Mouse (Mus musculus) liver, adult 2 months (tissue): ENCODE data around the gene Phf11d. TPM values are rescaled to one million over a fixed set of nuclear protein-coding genes. Genes with fewer than 3 reads are reported as not detected.
"Not testable (repeated sequence)": the region's sequence is repeated elsewhere in the genome, so short reads cannot be mapped to it uniquely, and the experiment has no call there.

ENCODE experiments used
- DNase-seq: peaks from one replicate; pipeline ENCODE4 v3.0.0-alpha.2; 2011; ENCODE audit warnings: low read depth, low spot score; ENCODE audit errors: extremely low read depth
- H3K27ac ChIP-seq: fragments of 200-500 bp; replicated peaks from 2 replicates; pipeline ENCODE4 v1.5.1; 2012; ENCODE audit warnings: low read depth, mild to moderate bottlenecking, control low read depth, inconsistent platforms, low read length; ENCODE audit not compliant: insufficient read depth
- H3K27me3 ChIP-seq: fragments of 200-500 bp; 2 replicates; pipeline ENCODE4 v1.6.1; 2012; ENCODE audit warnings: mild to moderate bottlenecking, moderate library complexity, low read length, inconsistent platforms; ENCODE audit not compliant: control insufficient read depth, insufficient read depth
- H3K36me3 ChIP-seq: fragments of 200-500 bp; 2 replicates; pipeline ENCODE4 v1.6.1; 2012; ENCODE audit warnings: low read length, inconsistent platforms; ENCODE audit not compliant: control insufficient read depth, insufficient read depth
- H3K4me1 ChIP-seq: fragments of 200-500 bp; 2 replicates; pipeline ENCODE4 v1.6.1; 2011; ENCODE audit warnings: low read length; ENCODE audit not compliant: control insufficient read depth, insufficient read depth
- H3K4me3 ChIP-seq: fragments of 200-500 bp; 2 replicates; pipeline ENCODE4 v1.5.1; 2011; ENCODE audit warnings: low read depth, mild to moderate bottlenecking, control low read depth, low read length, moderate library complexity; ENCODE audit not compliant: insufficient read depth
- H3K79me2 ChIP-seq: fragments of 200-500 bp; 2 replicates; pipeline ENCODE4 v1.6.1; 2012; ENCODE audit warnings: inconsistent platforms, mild to moderate bottlenecking, low read length, moderate library complexity; ENCODE audit not compliant: control insufficient read depth, insufficient read depth
- H3K9ac ChIP-seq: fragments of 200-500 bp; 2 replicates; pipeline ENCODE4 v1.6.1; 2012; ENCODE audit warnings: low read depth, mild to moderate bottlenecking, control low read depth, inconsistent platforms, low read length
- CTCF ChIP-seq: fragments of 200-500 bp; IDR thresholded peaks from 2 replicates; pipeline ENCODE4 v1.5.1; 2011; ENCODE audit warnings: low read depth, low read length, control low read depth
- POLR2A ChIP-seq: fragments of 200-500 bp; IDR thresholded peaks from 2 replicates; pipeline ENCODE4 v1.6.1; 2011; ENCODE audit warnings: low read length, control low read depth; ENCODE audit not compliant: insufficient read depth; ENCODE audit errors: extremely low read depth
- WGBS: fragments of 180-500 bp; shearing (Covaris S2); methylation state at CpG from one replicate; pipeline ENCODE4 v1.1.7; 2018; 5-methylcytosine and 5-hydroxymethylcytosine counted together
- polyA plus RNA-seq: library from polyadenylated mRNA; depleted of rRNA; stranded (reverse); fragments of >200 nt; gene quantifications from 2 replicates; pipeline ENCODE4 v1.2.3, GENCODE M21; 2012; rRNA removed
- total RNA-seq: library from RNA; depleted of rRNA; stranded (reverse); fragments of >200 nt; gene quantifications from 2 replicates; pipeline ENCODE4 v1.2.3, GENCODE M21; 2014; rRNA removed

Gene Phf11d
- total RNA-seq (2.6 and 4.4 TPM in 2 replicates), polyA plus RNA-seq (1.8 and 2.6 TPM in 2 replicates)

DNA sequence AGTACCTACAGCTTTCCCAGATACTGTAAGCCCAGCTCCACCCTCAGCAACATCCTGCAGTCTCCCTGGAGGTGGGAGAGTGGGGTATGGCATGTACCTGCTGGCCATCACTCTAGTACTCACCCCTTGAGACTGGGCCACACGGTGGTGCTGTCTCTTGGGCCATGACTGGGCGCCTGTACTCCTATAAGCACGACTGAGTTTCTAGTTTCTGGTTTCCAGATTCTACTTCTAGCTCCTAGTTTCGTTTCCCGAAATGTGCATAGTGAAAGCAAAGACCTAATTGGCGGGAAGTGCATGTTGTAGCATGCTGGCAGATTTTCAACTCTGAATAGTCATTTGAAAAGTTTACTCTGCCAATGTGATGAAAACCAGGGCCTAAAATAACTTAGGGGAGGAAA lies at the start of gene Phf11d:
Gene Phf11d (minus strand): TSS at position 227 of the 401 bp plus-strand sequence.
- no peaks in the 10 kb centered on the region for H3K4me1 ChIP-seq
- TF ChIP-seq POLR2A (no peak), CTCF (peak; percentile 40)
- peak within 1 kb of the TSS; percentile 89 for H3K27ac ChIP-seq
- H3K36me3 ChIP-seq: no peaks in the 10 kb centered on the region
- 62% methylated on average over 6 of the region's 6 CpGs for WGBS
- peak within 1 kb of the TSS; percentile 73 for H3K9ac ChIP-seq
- DNase-seq: peak; percentile 56
- peak within 1 kb of the TSS; percentile 61 for H3K4me3 ChIP-seq
- no peaks in the 10 kb centered on the region for H3K79me2 ChIP-seq
- H3K27me3 ChIP-seq: no peaks in the 10 kb centered on the region

DNA sequence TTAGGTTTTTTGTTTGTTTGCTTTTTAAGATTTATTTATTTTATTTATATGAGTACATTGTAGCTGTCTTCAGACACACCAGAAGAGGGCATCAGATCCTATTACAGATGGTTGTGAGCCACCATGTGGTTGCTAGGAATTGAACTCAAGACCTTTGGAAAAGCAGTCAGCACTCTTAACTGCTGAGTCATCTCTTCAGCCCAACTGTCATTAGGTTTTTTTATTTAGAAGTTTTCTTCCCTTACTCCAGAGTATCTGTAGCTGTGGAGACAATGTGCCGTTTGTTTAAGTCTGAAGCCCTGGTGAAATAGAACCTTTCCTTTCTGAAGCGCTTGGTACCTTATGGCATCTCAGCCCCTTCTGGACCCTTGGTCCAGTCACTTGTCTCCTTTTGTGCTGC lies 49.7 kb upstream of the Phf11d start:
- not testable (repeated sequence) for H3K27me3 ChIP-seq, H3K79me2 ChIP-seq, H3K9ac ChIP-seq, DNase-seq, H3K4me3 ChIP-seq, H3K27ac ChIP-seq, H3K4me1 ChIP-seq
- H3K36me3 ChIP-seq: peaks cover 57% of the 10 kb centered on the region
- WGBS: 100% methylated on average over 2 of the region's 2 CpGs

DNA sequence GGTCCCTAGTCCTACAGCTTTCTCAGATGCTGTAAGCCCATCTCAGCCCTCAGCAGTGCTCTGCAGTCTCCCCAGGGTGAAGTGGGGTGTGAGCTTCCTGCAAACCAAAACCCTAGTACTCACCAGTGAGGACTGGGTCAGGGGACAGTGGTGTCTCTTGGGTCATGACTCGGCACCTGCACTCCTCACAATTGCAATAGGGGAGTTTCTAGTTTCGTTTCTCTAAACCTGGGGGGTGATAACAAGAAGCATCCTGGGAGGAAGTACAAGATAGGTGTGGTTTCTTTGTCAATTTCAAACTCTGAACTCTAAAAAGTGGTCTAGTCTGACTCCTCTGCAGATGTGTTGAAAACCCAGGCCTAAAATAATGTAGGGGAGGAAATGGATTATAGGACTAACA lies 31.7 kb upstream of the Phf11d start:
- TF ChIP-seq POLR2A (no peak), CTCF (no peak)
- no peaks in the 10 kb centered on the region for H3K4me1 ChIP-seq
- no peak for DNase-seq
- no peaks in the 10 kb centered on the region for H3K79me2 ChIP-seq
- H3K4me3 ChIP-seq: no peak overlapping the region
- H3K36me3 ChIP-seq: peaks cover 38% of the 10 kb centered on the region
- no peak overlapping the region for H3K9ac ChIP-seq
- no peak overlapping the region for H3K27ac ChIP-seq
- 87% methylated on average over 2 of the region's 2 CpGs for WGBS
- H3K27me3 ChIP-seq: no peaks in the 10 kb centered on the region

DNA sequence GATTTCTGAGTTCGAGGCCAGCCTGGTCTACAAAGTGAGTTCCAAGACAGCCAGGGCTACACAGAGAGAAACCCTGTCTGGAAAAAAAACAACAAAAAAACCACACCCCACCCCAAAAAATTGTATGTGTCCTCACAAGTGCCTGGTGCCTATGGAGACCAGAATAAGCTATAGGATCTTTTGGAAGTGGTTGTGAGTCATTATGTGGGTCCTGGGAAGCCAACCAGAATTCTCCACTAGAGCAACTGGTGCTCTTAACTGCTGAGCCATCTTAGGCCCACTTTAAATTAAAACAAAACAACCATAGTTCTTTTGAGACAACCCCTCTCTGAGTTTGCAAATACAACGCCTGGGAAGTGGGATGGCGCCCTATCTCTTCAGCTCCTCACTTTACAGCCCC lies 30.0 kb upstream of the Phf11d start, which contains the start of gene Phf11c:
Gene Phf11c (minus strand): TSS at position 101 of the 400 bp plus-strand sequence.
- no peaks in the 10 kb centered on the region for H3K79me2 ChIP-seq
- WGBS: 98% methylated on average over 3 of the region's 3 CpGs
- no peak within 1 kb of the TSS for H3K4me3 ChIP-seq
- no peak within 1 kb of the TSS for H3K9ac ChIP-seq
- peaks cover 34% of the 10 kb centered on the region for H3K36me3 ChIP-seq
- no peaks in the 10 kb centered on the region for H3K4me1 ChIP-seq
- no peak for TF ChIP-seq POLR2A
- no peak within 1 kb of the TSS for H3K27ac ChIP-seq
- no peaks in the 10 kb centered on the region for H3K27me3 ChIP-seq
- no peak for DNase-seq

DNA sequence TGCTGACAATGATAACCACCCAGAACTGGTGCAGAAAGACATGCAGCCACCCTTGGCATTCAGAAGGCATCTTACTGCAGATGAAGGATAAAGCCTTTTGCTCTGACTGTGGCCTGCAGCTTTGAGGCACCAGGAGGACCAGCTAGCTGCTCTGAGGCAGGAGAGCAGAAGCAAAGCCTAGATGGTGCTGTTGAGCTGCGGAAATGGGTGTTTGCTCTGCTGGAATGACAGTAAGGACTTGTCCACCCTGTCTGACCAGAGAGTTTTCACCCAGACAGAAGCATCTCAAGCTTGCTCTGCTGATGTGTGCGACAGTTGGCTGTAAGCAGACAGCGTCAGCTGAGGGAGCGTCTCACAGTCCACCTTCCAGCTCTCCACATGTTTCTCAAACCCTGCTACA lies 24.9 kb upstream of the Phf11d start:
- DNase-seq, H3K79me2 ChIP-seq, H3K9ac ChIP-seq, H3K27ac ChIP-seq, H3K4me3 ChIP-seq, H3K27me3 ChIP-seq, H3K4me1 ChIP-seq: not testable (repeated sequence)
- 86% methylated on average over 4 of the region's 4 CpGs for WGBS
- H3K36me3 ChIP-seq: peaks cover 32% of the 10 kb centered on the region

DNA sequence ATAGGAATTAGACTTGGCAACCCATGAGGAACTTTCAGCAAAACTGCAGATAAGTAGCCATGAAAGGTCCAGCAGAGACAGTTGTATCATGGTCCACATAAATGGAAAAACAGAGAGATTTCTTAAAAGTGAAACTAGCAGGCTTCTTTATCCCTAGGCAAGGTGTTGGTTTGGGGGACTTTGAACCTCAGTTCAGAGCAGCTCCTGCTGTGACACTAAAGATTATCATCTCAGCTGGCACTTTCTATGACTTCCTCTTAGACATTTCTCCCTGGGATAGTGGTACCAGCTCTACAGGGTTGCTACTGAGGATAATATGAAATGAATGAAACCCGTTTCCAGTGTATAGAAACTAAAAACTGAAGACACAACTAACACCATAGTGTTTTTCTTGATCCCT lies 24.3 kb upstream of the Phf11d start:
- TF ChIP-seq CTCF: no peak
- TF ChIP-seq POLR2A: no peak
- DNase-seq: no peak
- 89% methylated on average over 1 of the region's 1 CpGs for WGBS
- H3K4me3 ChIP-seq: no peak overlapping the region
- no peaks in the 10 kb centered on the region for H3K79me2 ChIP-seq
- H3K9ac ChIP-seq: no peak overlapping the region
- no peaks in the 10 kb centered on the region for H3K4me1 ChIP-seq
- H3K27me3 ChIP-seq: no peaks in the 10 kb centered on the region
- peaks cover 35% of the 10 kb centered on the region for H3K36me3 ChIP-seq
- H3K27ac ChIP-seq: no peak overlapping the region
